Mouse (Mus musculus) thymus, adult 2 months (tissue): ENCODE results near the gene Snrpd3.

Experiments used
- CTCF ChIP-seq: fragments of 200-500 bp; IDR thresholded peaks from 2 replicates; pipeline ENCODE4 v1.5.1; 2012; ENCODE audit warnings: mild to moderate bottlenecking, control low read depth, low read length, moderate library complexity, borderline replicate concordance; ENCODE audit not compliant: control insufficient read depth, poor library complexity, insufficient read depth; ENCODE audit errors: extremely low read depth
- POLR2A ChIP-seq: fragments of 200-500 bp; IDR thresholded peaks from 2 replicates; pipeline ENCODE4 v1.6.1; 2012; ENCODE audit warnings: mild to moderate bottlenecking, low read length, control low read depth, moderate library complexity; ENCODE audit not compliant: control insufficient read depth, poor library complexity, insufficient read depth; ENCODE audit errors: extremely low read depth

- TF ChIP-seq CTCF (no peak), POLR2A (no peak)
Measured at GRCm38 (mm10) chr10:75534216-75534615, 16.9 kb downstream of the Snrpd3 start.
